Mouse (Mus musculus): ENCODE measurements around the gene Ets2. TPM values are rescaled to one million over a fixed set of nuclear protein-coding genes. Genes with fewer than 3 reads are reported as not detected.
"Not testable (repeated sequence)": the region's sequence is repeated elsewhere in the genome, so short reads cannot be mapped to it uniquely, and the experiment has no call there.

Gene Ets2
- total RNA-seq, 2 experiments from 2014 or later: 7.8 to 9.0 TPM

- no peak for ATAC-seq (replicated peaks; ENCODE audit: low FRiP score, low TSS enrichment, poor library complexity, severe bottlenecking)
Measured at GRCm38 (mm10) chr16:95688010-95688409, 13.9 kb upstream of the Ets2 start.

GRCm38 (mm10) chr16:95696599-95696998, 5.3 kb upstream of the Ets2 start:
- ATAC-seq (replicated peaks; ENCODE audit: low FRiP score, low TSS enrichment, poor library complexity, severe bottlenecking): no peak

GRCm38 (mm10) chr16:95699721-95700120, 2.2 kb upstream of the Ets2 start:
- no peak for ATAC-seq (replicated peaks; ENCODE audit: low FRiP score, low TSS enrichment, poor library complexity, severe bottlenecking)

- ATAC-seq (replicated peaks; ENCODE audit: low FRiP score, low TSS enrichment, poor library complexity, severe bottlenecking): no peak
Measured at GRCm38 (mm10) chr16:95700224-95700623, 1.7 kb upstream of the Ets2 start.

GRCm38 (mm10) chr16:95702562-95703545, 979 bp downstream of the Ets2 start:
- ATAC-seq (replicated peaks; ENCODE audit: low FRiP score, low TSS enrichment, poor library complexity, severe bottlenecking): peak; percentile 70

GRCm38 (mm10) chr16:95703958-95704357, 2.1 kb downstream of the Ets2 start:
- ATAC-seq (replicated peaks; ENCODE audit: low FRiP score, low TSS enrichment, poor library complexity, severe bottlenecking): no peak

GRCm38 (mm10) chr16:95704662-95705330, 2.9 kb downstream of the Ets2 start:
- ATAC-seq (replicated peaks; ENCODE audit: low FRiP score, low TSS enrichment, poor library complexity, severe bottlenecking): no peak

GRCm38 (mm10) chr16:95705771-95706170, 3.9 kb downstream of the Ets2 start:
- ATAC-seq (replicated peaks; ENCODE audit: low FRiP score, low TSS enrichment, poor library complexity, severe bottlenecking): no peak

GRCm38 (mm10) chr16:95708211-95709004, 6.5 kb downstream of the Ets2 start:
- ATAC-seq (replicated peaks; ENCODE audit: low FRiP score, low TSS enrichment, poor library complexity, severe bottlenecking): no peak

- no peak for ATAC-seq (replicated peaks; ENCODE audit: low FRiP score, low TSS enrichment, poor library complexity, severe bottlenecking)
Measured at GRCm38 (mm10) chr16:95709175-95709574, 7.3 kb downstream of the Ets2 start.

GRCm38 (mm10) chr16:95710129-95710528, 8.3 kb downstream of the Ets2 start:
- ATAC-seq (replicated peaks; ENCODE audit: low FRiP score, low TSS enrichment, poor library complexity, severe bottlenecking): no peak

GRCm38 (mm10) chr16:95712121-95712520, 10.2 kb downstream of the Ets2 start:
- no peak for ATAC-seq (replicated peaks; ENCODE audit: low FRiP score, low TSS enrichment, poor library complexity, severe bottlenecking)

- ATAC-seq (replicated peaks; ENCODE audit: low FRiP score, low TSS enrichment, poor library complexity, severe bottlenecking): not testable (repeated sequence)
Measured at GRCm38 (mm10) chr16:95713077-95713476, 11.2 kb downstream of the Ets2 start.

GRCm38 (mm10) chr16:95715026-95715425, 13.2 kb downstream of the Ets2 start:
- ATAC-seq (replicated peaks; ENCODE audit: low FRiP score, low TSS enrichment, poor library complexity, severe bottlenecking): no peak

GRCm38 (mm10) chr16:95716061-95716706, 14.3 kb downstream of the Ets2 start:
- no peak for ATAC-seq (replicated peaks; ENCODE audit: low FRiP score, low TSS enrichment, poor library complexity, severe bottlenecking)

- ATAC-seq (replicated peaks; ENCODE audit: low FRiP score, low TSS enrichment, poor library complexity, severe bottlenecking): 0 out of 2 replicates have a peak, but pooled peaks have one; percentile 8
Measured at GRCm38 (mm10) chr16:95717631-95718030, 15.8 kb downstream of the Ets2 start.

- peak; percentile 99 for ATAC-seq (replicated peaks; ENCODE audit: low FRiP score, low TSS enrichment, poor library complexity, severe bottlenecking)
Measured at GRCm38 (mm10) chr16:95718119-95718518, 16.2 kb downstream of the Ets2 start.

GRCm38 (mm10) chr16:95720532-95720931, 18.7 kb downstream of the Ets2 start:
- no peak for ATAC-seq (replicated peaks; ENCODE audit: low FRiP score, low TSS enrichment, poor library complexity, severe bottlenecking)

- ATAC-seq (replicated peaks; ENCODE audit: low FRiP score, low TSS enrichment, poor library complexity, severe bottlenecking): no peak
Measured at GRCm38 (mm10) chr16:95724251-95724650, 22.4 kb downstream of the Ets2 start.

Measured in megakaryocyte-erythroid progenitor cell, adult 5-6 weeks (primary cell).